Mouse (Mus musculus): ENCODE data around the gene Slc25a5.

The Slc25a5 gene

GRCm38 (mm10) chrX:36799131-36799879 lies 3.9 kb downstream of the Slc25a5 start:
- DNase-seq (ENCODE audit: low spot score), result no peak

DNA sequence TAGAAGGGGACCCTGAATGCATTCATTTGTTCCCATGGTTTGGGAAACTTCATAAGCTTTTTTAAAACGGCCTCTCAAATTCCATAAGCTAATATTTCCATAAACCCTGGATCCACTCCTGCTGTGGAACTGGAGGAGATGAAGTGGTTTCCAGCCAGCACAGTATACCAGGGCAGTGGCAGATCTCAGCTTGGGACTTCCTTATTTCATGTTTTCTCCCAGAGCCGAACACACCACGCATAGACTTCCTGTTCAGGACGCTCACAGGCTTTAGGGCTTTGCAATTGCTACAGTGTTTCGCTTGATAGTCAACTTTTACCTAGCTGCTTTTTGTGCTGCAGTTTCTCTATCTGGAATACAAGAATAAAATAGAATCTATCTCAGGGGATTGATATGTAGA lies 7.7 kb downstream of the Slc25a5 start:
- DNase-seq (ENCODE audit: low spot score), result no peak

GRCm38 (mm10) chrX:36804196-36804595 lies 8.7 kb downstream of the Slc25a5 start:
- peak; percentile 18 for DNase-seq (ENCODE audit: low spot score)

GRCm38 (mm10) chrX:36805466-36806235 lies 10.2 kb downstream of the Slc25a5 start:
- DNase-seq (ENCODE audit: low spot score), result no peak

- DNase-seq (ENCODE audit: low spot score), result peak; percentile 84
These were observed 12.2 kb downstream of the Slc25a5 start for GRCm38 (mm10) chrX:36807360-36808317.

DNA sequence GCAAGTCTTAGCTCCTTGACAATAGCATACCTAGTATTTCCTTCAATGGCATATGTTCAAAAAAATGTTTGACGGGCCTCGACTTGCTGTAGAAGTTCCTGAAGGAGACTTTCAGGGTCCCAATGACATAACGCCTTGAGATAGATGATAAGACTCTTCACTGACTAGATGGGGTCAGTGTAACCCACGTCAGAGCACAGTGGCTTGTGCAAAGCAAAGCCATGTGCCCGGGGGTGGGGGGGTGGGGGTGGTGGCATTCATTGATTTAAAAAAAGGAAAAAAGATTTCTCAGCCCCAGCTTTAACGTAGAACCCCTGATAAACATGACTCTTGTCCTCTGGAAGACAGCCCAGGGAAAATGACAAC lies 12.8 kb downstream of the Slc25a5 start:
- DNase-seq (ENCODE audit: low spot score), result no peak

DNA sequence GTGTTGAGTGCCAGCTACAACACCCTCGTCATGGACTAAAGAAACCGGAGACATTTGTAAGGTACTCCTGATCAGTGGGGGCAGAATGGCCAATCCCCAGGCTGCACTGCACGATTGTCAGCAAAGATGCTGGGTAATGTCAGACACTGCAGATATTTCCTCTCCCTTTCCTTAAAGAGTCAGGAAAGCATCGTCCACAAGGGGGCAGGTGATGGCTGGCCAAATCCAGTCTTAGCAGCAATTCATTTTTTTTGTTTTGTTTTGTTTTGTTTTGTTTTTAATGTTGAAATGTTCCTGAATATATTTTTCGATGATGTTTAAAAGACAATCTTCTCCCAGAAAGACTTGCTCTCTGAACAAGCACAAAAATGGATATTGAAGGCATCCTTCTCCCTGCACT lies 15.9 kb downstream of the Slc25a5 start:
- no peak for DNase-seq (ENCODE audit: low spot score)

DNA sequence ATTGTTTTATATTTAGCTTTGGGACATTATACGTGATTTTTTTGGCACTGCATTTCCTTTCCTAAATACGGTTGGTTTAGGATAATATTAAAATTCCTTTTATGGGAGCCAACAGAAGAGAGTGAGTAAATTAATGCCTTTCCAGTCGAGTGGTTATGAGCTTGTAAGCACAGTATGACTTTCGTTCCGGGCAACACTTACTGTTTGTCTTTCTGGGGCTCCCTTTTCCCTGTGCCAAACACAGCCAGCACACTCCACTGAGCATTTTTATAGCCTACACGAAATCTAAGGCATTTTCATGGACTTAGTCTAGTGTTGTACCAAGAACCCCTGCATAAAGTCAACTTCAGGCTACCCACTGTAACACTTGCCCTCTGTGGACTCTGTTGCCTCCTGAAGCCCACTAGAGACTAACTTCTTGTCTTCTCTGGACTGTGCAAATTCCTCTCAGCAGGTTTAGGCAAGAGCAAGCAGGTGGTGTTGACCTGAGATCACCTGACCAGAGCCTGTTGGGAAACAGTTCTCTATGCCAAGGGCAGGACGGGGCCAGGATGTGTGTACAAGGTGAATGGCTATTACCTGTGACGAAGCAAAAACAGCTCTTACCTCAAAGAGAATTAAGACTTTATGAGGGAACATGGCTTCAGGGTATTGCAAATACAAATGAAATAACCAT lies 18.8 kb downstream of the Slc25a5 start:
- DNase-seq (ENCODE audit: low spot score), result no peak

GRCm38 (mm10) chrX:36815022-36815421 lies 19.6 kb downstream of the Slc25a5 start:
- no peak for DNase-seq (ENCODE audit: low spot score)

DNA sequence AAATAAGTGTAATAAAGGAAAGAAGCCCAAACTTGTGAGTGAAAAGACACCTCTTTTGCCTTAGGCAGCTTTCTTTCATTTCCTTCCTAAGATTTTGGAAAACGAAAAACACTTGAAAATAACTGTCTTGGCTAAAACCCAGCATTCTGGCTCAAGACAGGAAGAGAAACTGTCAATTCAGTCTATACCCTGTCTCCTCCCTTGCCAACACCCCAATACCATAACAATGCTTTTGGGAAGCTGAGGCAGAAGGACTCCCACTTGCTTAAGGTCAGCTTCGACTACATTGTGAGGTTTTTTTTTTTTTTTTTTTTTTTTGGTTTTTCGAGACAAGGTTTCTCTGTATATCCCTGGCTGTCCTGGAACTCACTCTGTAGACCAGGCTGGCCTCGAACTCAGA lies 20.0 kb downstream of the Slc25a5 start:
- DNase-seq (ENCODE audit: low spot score), result no peak

- no peak for DNase-seq (ENCODE audit: low spot score)
These were observed 21.0 kb downstream of the Slc25a5 start for GRCm38 (mm10) chrX:36816368-36816899.

DNA sequence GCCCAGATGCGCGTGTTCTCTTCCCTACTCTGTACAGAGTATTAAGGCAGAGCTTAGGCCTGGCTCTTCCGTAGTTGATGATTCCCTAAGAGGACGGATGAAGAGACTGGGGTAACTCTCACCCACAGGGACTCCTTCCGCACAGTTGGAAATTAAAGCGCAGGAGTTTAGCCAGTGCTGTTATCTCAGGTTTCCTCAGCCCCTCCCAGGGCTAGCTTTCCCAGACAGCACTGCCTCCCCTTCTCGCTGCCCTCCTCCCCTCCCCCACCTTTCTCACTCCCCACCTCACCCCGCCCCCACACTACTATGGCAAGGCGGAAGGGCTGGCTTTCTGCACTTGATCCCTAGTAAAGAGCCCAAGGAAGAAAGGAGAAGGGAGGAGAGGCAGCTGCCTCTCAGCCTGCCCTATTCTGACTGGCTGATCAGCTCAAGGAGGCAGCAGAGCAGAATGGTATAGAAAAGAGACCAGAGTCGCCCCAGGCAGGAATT lies 21.5 kb downstream of the Slc25a5 start:
- DNase-seq (ENCODE audit: low spot score), result no peak

GRCm38 (mm10) chrX:36819575-36819974 lies 24.1 kb downstream of the Slc25a5 start:
- DNase-seq (ENCODE audit: low spot score), result no peak

DNA sequence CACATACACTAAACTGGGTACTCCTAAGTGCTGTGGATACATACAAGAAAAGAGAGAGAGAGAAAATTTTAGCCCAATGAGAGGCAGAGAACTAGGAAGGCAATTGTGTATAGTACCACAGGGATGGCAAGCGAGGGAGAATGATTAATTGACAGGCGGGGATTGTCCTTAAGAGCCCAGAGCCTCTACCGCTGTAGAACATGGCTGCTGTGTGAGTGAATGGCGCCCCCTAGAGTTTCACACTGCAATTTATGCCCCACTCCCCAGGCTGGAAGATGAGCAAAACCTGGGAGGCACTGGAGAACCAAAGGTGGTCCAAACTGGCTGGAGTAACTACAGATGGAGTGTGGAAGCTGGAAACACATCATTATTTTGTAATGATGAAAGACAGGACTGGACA lies 24.8 kb downstream of the Slc25a5 start:
- no peak for DNase-seq (ENCODE audit: low spot score)

- DNase-seq (ENCODE audit: low spot score), result no peak
These were observed 28.7 kb downstream of the Slc25a5 start for GRCm38 (mm10) chrX:36823932-36824711.

DNA sequence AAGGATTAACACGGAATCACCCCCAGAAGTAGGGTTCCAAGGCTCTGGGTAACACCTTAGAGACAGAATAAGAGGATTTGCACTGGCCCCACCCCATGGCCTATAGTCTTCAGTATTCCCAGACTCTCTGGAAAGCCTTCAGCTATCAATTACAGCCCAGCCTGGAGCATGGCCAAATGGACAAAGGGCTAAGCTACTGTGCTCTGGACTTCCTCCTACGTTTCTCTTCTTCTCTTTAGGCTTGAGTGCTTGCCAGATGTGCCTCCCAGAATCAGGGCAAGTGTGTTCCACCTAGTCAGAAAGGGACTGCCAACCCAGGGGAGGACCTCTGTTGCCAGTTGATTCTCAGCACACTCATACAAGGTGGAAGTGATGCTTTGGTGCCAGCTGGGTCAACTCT lies 29.6 kb downstream of the Slc25a5 start:
- DNase-seq (ENCODE audit: low spot score), result no peak

- no peak for DNase-seq (ENCODE audit: low spot score)
These were observed 31.4 kb downstream of the Slc25a5 start for GRCm38 (mm10) chrX:36826873-36827272.

GRCm38 (mm10) chrX:36830271-36830670 lies 34.8 kb downstream of the Slc25a5 start:
- DNase-seq (ENCODE audit: low spot score), result no peak

GRCm38 (mm10) chrX:36831632-36832031 lies 36.2 kb downstream of the Slc25a5 start:
- DNase-seq (ENCODE audit: low spot score), result no peak

DNA sequence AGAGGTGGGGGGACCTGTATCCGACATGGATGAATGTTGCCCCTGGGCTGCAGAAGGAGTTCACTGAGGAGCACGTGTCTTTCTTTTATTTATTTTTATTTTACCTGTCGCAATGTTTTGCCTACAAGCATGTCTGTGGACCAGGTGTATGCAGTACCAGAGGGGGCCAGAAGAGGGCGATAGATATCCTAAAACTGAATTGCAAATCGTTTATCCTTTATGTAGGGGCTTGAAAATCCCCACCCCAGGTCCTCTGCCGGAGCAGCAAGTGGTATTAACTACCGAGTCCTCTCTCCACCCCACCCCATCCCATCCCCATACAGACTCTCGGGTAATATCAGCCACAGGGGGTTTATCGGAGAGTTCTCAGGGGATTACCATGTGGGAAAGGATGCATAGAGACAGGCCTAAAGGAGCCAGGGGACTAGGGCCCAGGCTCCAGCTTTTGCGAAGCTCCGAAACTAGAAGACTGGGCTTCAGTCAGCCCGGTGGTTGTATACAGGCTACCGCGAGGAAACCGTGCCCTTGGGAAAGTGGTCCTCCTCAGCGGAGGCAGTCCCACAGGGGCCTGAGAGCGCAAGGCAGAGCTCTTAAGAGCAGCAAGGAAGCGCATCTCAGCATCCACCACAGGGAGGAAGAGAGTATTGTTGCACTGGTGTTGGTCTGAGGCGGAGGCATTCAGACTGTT lies 38.1 kb downstream of the Slc25a5 start:
- DNase-seq (ENCODE audit: low spot score), result peak; percentile 36
